Mouse (Mus musculus) lung, adult 10 weeks (tissue): Measurements from ENCODE around the gene Rnf5. TPM values are rescaled to one million over a fixed set of nuclear protein-coding genes. Genes with fewer than 3 reads are reported as not detected.

Experiments
- polyA plus RNA-seq: library from polyadenylated mRNA; stranded (reverse); fragments of 350-450 nt; fragmentation: Illumina TruSeq; extraction: RNeasy Lipid Tissue Mini Kit (QIAGEN cat#74804); gene quantifications from one replicate; pipeline ENCODE4 v1.2.3, GENCODE M21; 2014; ENCODE audit warnings: low read depth, low replicate concordance; ENCODE audit not compliant: insufficient read depth

Gene Rnf5
- 48.1 TPM for polyA plus RNA-seq

GRCm38 (mm10) chr17:34603375-34604060 lies at the start of gene Rnf5:
TSS of gene Rnf5 (minus strand) at chr17:34603690.

GRCm38 (mm10) chr17:34646906-34647787 lies 43.7 kb upstream of the Rnf5 start, which contains the start of gene Atf6b:
TSS of gene Atf6b (plus strand) at chr17:34647146.

GRCm38 (mm10) chr17:34644608-34645007 lies 41.1 kb upstream of the Rnf5 start, which contains the start of gene Fkbpl:
TSS of gene Fkbpl (plus strand) at chr17:34644764.

GRCm38 (mm10) chr17:34629221-34629751 lies 25.8 kb upstream of the Rnf5 start, which contains the start of gene Prrt1:
TSS of gene Prrt1 (plus strand) at chr17:34629533.

GRCm38 (mm10) chr17:34627943-34628643 lies 24.6 kb upstream of the Rnf5 start, which contains the start of gene Ppt2:
TSS of gene Ppt2 (minus strand) at chr17:34628510.

GRCm38 (mm10) chr17:34615871-34616270 lies 12.4 kb upstream of the Rnf5 start, which contains the start of gene Egfl8:
TSS of gene Egfl8 (minus strand) at chr17:34615971.

GRCm38 (mm10) chr17:34604061-34604508 lies 595 bp upstream of the Rnf5 start, which contains the start of gene Agpat1:
TSS of gene Agpat1 (plus strand) at chr17:34604262.

GRCm38 (mm10) chr17:34597566-34598095 lies 5.9 kb downstream of the Rnf5 start, which contains the start of gene Ager:
TSS of gene Ager (plus strand) at chr17:34597862.

GRCm38 (mm10) chr17:34591029-34591993 lies 12.2 kb downstream of the Rnf5 start, which contains the start of gene Pbx2:
TSS of gene Pbx2 (plus strand) at chr17:34591266.

GRCm38 (mm10) chr17:34589681-34590101 lies 13.8 kb downstream of the Rnf5 start, which contains the start of gene Gpsm3:
TSS of gene Gpsm3 (plus strand) at chr17:34589806.

GRCm38 (mm10) chr17:34564003-34564421 lies 39.5 kb downstream of the Rnf5 start, which contains the start of gene Notch4:
TSS of gene Notch4 (plus strand) at chr17:34564268.

Other genes starting within 250 kb of the Rnf5 start
- gene Btnl2, start 248.9 kb downstream of the Rnf5 start, polyA plus RNA-seq, result 0.20 TPM
- not detected for gene Btnl1, start 226.6 kb downstream of the Rnf5 start, polyA plus RNA-seq
- gene BC051142, start 204.9 kb downstream of the Rnf5 start, polyA plus RNA-seq, result 0.24 TPM
- gene Btnl4, start 126.4 kb downstream of the Rnf5 start, polyA plus RNA-seq, result not detected
- gene Btnl6, start 86.3 kb downstream of the Rnf5 start, polyA plus RNA-seq, result not detected
- gene Notch4, start 39.4 kb downstream of the Rnf5 start, polyA plus RNA-seq, result 20.4 TPM
- gene Gpsm3, start 13.9 kb downstream of the Rnf5 start, polyA plus RNA-seq, result 40.6 TPM
- gene Pbx2, start 12.4 kb downstream of the Rnf5 start, polyA plus RNA-seq, result 32.4 TPM
- gene Ager, start 5.8 kb downstream of the Rnf5 start, polyA plus RNA-seq, result 2,693 TPM
- gene Agpat1, start 572 bp upstream of the Rnf5 start, polyA plus RNA-seq, result 36.8 TPM
- 4.1 TPM for gene Egfl8, start 12.3 kb upstream of the Rnf5 start, polyA plus RNA-seq
- 30.7 TPM for gene Ppt2, start 24.8 kb upstream of the Rnf5 start, polyA plus RNA-seq
- 1.6 TPM for gene Prrt1, start 25.8 kb upstream of the Rnf5 start, polyA plus RNA-seq
- 6.8 TPM for gene Fkbpl, start 41.1 kb upstream of the Rnf5 start, polyA plus RNA-seq
- 31.2 TPM for gene Atf6b, start 43.5 kb upstream of the Rnf5 start, polyA plus RNA-seq
- gene Tnxb, start 66.8 kb upstream of the Rnf5 start, polyA plus RNA-seq, result 7.5 TPM
- gene C4b, start 140.2 kb upstream of the Rnf5 start, polyA plus RNA-seq, result 122 TPM
- not detected for gene Cyp21a1, start 200.9 kb upstream of the Rnf5 start, polyA plus RNA-seq
- gene Stk19, start 233.3 kb upstream of the Rnf5 start, polyA plus RNA-seq, result 27.3 TPM
- 27.5 TPM for gene Dxo, start 233.3 kb upstream of the Rnf5 start, polyA plus RNA-seq
- 19.3 TPM for gene Skiv2l, start 246.5 kb upstream of the Rnf5 start, polyA plus RNA-seq
- gene Nelfe, start 246.7 kb upstream of the Rnf5 start, polyA plus RNA-seq, result 30.3 TPM